Mouse (Mus musculus) thymus, adult 2 months (tissue): ENCODE measurements around the gene Ugt1a6b.

ENCODE experiments used
- CTCF ChIP-seq: fragments of 200-500 bp; IDR thresholded peaks from 2 replicates; pipeline ENCODE4 v1.5.1; 2012; ENCODE audit warnings: mild to moderate bottlenecking, control low read depth, low read length, moderate library complexity, borderline replicate concordance; ENCODE audit not compliant: control insufficient read depth, poor library complexity, insufficient read depth; ENCODE audit errors: extremely low read depth
- POLR2A ChIP-seq: fragments of 200-500 bp; IDR thresholded peaks from 2 replicates; pipeline ENCODE4 v1.6.1; 2012; ENCODE audit warnings: mild to moderate bottlenecking, low read length, control low read depth, moderate library complexity; ENCODE audit not compliant: control insufficient read depth, poor library complexity, insufficient read depth; ENCODE audit errors: extremely low read depth

- TF ChIP-seq CTCF (no peak), POLR2A (no peak)
Measured at GRCm38 (mm10) chr1:88248658-88249057, 145.6 kb downstream of the Ugt1a6b start.
